Mouse (Mus musculus) CD8-positive naive resting alpha-beta T cell, adult 2 months (primary cell): ENCODE data around the gene Zfp362.

Source experiments
- DNase-seq, 2 experiments: peaks; one replicate each; pipeline ENCODE4 v3.0.0; 2022; ENCODE audit warnings: low read depth in 2 of 2, low spot score in 2 of 2

The Zfp362 gene

DNA sequence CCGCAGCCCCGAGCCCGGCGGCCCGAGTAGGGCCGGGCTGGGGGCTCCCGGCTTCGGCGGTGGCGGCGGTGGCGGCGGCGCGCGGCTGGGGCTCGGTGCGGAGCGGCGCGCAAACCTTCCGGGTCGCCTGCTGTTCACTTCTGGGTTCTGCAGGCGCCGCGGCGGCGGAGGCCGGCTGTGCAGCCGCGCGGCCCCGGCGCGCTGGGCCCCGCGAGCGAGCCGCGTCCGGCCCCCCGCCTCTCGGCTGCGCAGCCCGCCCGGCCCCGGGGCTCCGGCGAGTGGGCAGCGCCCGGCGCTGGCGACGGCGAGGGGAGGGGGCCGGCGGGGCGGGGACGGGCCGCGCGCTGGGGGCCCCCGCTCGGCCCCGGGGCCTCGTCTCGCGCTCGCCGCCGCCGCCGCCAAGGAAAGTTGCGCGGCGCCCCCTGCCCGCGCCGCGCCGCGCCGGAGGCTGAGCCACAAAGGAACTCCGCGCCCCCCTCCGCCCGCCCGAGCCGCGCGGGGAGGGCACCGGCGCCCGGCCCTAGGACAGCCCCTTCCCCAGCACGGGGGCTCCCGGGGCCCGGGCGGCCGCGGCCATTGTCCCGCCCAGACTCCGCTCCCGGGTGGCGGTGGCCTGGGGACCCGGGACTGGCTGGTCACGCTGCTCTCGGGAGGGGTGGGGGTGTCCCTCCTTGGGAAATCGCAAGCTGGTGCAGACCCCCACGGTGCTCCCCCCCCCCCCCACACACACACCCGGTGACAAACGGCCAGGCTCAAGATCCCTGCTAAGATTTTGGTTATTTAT is at the start of gene Zfp362:
Gene Zfp362, minus strand, starts transcription at position 3 of the 784 bp plus-strand sequence.
- peak; percentile 32 to 43 for DNase-seq

DNA sequence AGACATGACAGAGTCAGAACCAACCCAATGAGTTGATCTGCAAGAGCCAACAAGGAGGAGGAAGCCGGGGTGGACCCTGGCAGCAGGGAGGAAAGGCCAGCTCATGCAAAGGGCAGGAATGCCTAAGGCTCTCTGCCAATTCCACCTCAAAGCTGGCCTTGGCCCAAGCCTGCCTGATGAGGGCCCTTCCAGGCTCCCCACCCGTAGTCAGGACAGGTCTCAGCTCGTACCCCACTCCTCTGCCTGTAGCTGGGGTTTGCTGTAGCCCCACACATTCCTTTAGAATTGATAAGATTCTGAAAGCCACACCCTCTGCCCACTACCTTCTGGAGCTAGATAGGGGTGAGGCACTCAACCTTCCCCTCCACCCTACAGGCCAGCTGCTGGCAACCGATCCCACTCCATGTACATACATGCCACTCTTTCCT is 49.8 kb upstream of the Zfp362 start:
- DNase-seq, result no peak

DNA sequence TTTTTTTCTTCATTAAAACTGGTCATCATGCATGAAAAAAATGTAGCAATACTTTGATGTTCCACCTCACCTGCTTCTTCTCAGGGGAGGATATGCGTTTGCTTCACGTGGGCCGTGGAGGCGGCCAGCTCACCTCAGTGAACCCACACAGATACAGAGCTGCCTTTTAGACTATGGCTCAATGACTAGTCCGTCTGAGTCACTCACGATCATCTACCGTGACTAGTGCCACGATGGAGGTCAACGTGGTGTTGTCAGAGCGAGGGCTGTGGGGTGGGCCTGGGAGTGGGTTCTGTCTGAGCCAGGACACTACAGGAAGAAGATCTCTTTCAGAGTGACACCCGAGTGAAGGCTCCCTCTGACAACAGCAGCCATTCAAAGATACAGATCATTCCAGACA is 47.3 kb upstream of the Zfp362 start:
- no peak for DNase-seq

- no peak for DNase-seq
Measured at GRCm38 (mm10) chr4:128852266-128852887, 46.5 kb upstream of the Zfp362 start.

DNA sequence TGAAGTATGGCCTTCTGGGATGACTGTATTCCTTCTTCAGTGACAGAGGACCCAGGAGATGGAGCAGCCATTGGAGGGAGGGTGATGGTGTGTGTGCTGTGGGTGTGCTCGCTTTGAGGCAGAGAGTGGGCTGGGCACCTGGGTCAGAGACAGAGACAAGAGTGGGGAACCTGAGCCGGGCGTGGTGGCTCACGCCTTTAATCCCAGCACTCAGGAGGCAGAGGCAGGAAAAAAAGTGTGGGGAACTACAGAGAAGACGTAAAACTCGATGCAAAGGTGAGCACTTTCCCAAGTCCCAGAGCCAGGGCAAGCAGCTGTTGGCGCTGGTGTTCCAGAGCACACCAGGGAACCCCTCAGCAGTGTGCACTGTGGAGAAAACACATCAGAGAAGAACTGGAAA is 43.8 kb upstream of the Zfp362 start:
- DNase-seq, result no peak

GRCm38 (mm10) chr4:128848961-128849360 is 43.1 kb upstream of the Zfp362 start:
- no peak for DNase-seq

DNA sequence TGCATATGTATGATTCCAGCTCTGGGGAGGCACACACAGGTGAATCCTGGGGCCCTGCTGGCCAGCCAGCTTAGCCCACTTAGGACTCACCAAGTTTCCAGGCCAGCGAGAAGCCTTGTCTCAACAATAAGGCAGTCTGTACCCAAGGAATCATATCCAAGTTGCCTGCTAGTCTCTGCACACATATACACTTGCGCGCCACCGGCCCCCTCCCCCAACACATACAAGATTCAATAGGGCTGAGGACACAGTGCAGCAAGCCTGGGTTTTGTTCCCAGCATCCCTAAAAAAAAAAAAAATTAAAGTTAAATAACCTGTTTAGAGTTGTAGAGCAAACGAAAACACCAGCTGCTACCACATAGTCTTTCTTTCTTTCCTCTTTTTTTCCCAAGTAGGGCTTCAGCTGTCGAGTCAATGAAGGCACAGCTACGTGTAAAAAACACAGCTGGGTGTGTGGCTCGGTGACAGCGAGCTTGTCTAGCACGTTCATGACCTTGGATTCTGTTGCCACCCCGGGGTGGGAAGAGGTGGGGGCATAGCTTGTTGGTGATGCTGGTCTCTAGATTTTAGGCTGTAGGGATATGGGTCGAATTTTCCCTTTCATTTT is 39.6 kb upstream of the Zfp362 start:
- DNase-seq, result no peak

DNA sequence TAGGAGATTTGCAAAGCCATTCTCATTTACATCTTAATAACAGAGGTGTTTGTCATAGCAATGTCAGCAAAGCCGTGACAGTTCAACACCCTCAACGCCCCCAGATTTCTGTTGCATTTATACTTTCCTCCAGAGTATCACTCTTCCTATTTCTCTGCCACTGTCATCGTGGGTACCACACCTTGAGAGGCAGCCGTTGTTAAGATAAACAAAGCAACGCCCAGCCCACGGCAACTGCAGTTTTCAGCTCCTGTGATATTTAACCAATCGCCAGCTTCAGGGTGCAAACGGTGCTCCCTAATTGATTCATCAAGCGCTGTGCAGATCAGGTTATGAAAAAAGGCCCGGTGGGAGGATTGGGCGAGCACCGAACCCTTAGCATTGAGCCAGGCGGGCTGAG is 38.7 kb upstream of the Zfp362 start:
- DNase-seq, result no peak

GRCm38 (mm10) chr4:128841259-128841658 is 35.4 kb upstream of the Zfp362 start:
- no peak for DNase-seq

DNA sequence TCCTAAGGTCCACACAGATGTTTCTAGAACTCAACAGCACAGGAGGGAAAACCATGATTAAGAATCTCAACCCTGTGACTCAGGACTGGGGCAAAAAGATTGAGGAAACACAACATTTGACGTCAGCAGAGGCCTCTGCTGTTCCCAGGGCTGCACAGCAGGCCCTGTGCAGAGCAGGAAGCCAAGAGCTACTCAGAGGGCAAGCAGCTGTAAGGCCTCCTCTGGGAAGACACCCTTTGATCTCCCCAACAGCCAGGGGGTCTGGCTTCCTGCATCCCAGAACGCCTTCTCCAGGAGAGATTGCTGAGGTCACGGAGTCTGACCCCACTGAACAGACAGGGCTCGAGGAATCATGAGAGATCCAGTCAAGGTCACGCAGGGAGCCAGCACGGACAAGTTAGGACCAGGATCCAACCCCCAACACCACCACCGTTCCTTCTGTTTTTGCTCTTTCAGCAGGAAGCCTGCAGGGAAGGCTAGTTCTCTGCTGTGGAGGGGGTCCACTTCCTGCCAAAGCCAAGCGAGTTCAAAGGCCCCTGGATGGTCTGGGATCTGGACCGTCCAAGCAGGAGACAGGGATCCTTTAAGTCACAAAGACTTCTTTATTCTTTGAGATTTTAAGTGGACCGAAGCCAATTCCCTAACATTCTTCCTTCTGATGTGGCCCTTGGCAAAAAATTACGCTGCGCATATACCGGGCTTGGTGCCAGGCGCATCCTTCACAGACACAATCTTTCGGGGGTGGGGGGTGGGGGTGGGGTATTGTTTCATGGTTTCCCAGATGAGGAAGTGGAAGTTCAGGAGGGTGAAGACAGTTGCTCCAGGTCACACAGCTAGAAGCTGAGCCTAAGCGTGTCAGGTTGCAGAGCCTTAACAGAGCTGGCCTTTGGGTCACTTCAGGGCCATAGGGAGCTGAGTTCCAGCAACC is 34.2 kb upstream of the Zfp362 start:
- no peak for DNase-seq

- DNase-seq, result no peak
Measured at GRCm38 (mm10) chr4:128838202-128838601, 32.4 kb upstream of the Zfp362 start.

DNA sequence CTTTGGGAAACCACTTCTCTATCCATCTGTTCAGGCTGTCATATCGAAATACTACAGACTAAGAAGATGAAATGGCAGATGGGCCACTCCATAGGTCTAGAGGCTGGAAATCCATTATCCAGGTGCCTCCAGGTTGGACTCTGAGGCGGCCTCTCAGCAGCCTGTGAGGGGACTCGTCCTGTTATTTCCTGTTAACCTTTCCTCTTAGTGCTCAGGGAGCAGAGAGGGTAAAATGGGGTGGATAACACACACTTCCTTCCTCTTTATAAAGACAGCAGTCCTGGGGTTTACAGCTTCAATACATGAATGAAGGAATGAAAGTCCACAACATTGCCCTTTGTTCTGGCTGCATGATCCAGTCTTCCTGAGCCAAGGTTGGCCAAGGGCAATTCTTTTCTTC is 18.3 kb upstream of the Zfp362 start:
- no peak for DNase-seq

DNA sequence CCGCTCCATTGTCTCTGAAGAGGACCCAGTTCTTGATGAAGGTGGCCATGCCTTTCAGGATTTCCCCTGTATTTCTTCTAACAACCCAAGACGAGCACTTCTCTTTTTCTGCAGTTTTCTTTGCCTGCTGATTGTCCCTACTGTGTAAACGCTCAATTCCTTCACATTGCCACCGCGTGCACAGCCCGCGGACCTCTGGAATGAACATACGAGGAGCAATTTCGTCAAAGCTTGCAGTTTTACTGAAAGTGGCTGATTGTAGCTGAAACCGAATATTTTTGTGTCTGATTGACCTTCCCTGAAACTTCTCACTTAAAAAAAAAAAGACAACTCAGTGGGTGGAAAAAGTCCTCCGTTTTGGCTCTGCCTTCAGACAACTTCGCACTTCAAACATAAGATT is 14.7 kb upstream of the Zfp362 start:
- no peak for DNase-seq

DNA sequence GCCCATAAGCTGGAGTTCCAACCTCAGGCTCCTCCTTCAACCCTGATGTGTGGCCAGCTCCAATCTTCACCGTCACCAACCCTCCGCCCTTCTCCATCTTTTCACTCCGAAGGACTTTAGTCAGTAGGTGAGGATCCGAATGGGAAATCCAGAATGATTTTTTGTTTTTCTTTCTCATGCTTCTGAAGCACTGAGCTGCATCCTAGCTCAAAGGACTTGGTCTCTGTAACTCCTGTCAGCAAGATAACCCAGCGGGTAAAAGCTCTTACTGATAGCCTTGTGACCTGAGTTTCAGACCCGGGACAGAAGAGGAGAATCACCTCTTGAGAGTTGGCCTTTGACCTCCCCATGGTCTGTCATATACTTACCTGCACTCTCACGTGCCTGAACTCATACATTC is 11.2 kb upstream of the Zfp362 start:
- no peak for DNase-seq

GRCm38 (mm10) chr4:128811382-128812056 is 5.7 kb upstream of the Zfp362 start:
- peak; percentile 18 to 27 for DNase-seq

GRCm38 (mm10) chr4:128806827-128807179 is 958 bp upstream of the Zfp362 start:
- peak in 1 of 2 experiments; percentile 10 for DNase-seq

DNA sequence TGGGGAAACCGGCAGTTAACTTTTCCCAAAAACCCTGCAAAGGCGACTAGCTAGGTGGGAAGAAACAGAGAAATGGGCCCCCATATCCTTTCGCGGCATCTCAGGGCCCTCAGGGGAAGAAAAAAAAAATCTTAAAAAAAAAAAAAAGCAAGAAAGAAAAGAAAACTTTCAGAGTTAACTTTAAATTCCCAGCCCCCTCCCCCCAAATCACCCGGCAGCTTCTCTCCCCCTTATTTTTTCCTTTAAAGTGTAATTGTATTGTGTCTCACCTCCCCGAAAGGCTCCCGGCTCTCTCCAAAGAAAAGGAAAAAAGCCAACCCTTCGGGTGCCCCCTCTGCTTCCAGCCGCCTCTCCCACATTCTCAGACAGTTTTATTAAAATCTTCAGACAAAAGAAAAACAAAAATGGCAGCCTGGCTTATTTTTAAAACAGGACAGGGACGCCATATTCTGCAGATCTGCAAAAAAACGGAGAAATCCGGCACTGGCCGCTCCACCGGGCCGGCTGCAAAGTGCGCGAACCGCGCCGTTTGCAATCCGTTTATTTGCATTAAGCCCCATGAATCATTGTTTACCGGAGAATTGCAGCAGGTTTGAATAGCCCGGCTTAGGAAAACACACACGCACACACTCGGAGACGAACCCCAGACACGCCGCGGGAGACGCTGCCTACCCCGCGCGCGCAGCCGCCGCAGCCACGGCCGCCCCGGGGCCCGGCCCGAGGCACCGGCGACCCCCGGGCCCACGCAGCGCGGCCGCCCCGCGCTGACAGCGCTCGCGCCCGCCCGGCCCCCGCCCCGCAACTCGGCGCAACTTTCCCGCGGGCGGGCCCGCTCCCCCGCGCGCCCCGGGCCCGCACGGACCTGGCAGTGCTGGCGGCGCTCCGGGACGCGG is 449 bp downstream of the Zfp362 start:
- peak in 1 of 2 experiments; percentile 40 for DNase-seq

- peak in 1 of 2 experiments; percentile 5 for DNase-seq
Measured at GRCm38 (mm10) chr4:128804426-128805149, 1.3 kb downstream of the Zfp362 start.

GRCm38 (mm10) chr4:128803569-128803968 is 2.3 kb downstream of the Zfp362 start:
- no peak for DNase-seq
